Mouse (Mus musculus): ENCODE measurements around the gene Cish.

Cish gene

DNA sequence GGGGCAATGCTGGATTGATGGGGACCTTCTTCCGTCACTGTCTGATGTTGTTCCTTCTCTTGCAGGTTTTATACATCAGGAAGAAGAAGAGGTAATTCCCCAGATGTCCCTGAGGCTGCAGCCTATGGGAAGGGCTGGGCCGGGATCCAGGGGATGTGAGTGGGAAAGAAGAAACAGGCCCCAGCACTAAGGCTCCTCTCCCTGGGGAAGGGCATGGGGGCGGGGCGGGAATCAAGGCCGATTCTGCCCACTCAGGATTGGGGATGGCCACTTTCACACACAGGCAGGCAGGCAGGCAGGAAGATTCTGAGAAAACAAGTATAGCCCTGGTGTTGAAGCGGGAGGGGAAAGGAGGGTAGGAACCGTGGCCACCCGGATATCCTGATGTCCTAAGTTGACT lies 50.3 kb downstream of the Cish start:
- DNase-seq (ENCODE audit: low read depth, low spot score), result no peak

DNA sequence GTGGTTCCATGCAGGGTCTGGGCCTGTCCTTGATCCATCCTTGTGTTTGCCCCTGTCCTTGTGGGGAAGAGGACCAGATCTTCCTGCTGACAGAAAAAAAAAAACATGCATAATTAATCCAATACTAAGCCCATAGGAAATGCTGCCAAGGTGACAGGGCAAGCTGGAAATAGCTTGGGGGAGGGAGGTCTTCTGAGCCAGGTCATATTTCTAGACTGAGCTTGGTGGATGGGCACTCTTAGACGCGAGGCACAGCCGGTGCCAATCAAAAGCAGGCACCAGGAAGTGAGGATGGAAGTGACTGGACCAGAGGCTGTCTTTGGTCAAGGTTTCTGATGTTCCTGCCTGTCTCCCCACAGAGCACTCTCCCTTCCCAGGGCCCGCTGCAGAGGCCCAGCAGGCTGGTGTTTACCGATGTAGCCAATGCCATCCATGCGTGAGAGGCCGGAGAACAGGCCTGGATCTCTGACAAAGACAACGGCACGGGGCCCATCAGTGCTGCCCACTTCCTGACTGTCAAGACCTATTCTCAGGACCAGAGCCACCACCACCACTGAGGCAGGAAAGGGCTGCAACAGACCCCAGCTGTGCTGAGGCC lies 51.9 kb downstream of the Cish start:
- DNase-seq (ENCODE audit: low read depth, low spot score), result no peak

DNA sequence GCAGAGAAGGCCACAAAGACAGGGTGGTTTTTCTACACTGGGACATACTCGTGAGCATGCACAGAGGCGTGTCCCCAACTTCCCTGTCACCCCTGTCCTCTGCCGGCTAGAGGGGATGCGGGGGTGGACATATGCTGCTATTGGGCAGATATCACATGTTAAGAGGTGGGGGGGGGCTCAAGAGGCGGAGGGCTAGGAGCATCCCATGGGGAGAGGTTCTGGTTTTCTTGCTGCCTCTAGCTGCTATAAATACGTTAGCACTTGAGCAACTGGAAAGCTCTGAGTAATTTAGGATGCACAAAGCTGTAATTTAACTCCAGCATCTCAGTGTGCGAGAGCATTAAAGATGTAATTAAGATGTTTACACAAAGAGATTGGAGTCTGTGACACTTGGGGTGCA lies 53.5 kb downstream of the Cish start:
- DNase-seq (ENCODE audit: low read depth, low spot score), result no peak
